Comparison of ENCODE assay signal across 8 mouse cellular contexts in genomic region chr17:15564928-15565300, GRCm38 (mm10). TPM values are rescaled to one million over a fixed set of nuclear protein-coding genes. Genes with fewer than 3 reads are reported as not detected.
A peak's percentile ranks its signal among the peaks of the same experiment; 100 is the strongest.
DNase-seq lines count a peak whose midpoint lies in the region; ATAC-seq and TF ChIP-seq lines count a peak whose summit lies in the region.

No protein-coding gene starts in this region.

- H3K4me3 ChIP-seq in spleen, adult 2 months (ENCODE audit: extremely low read depth, insufficient read depth, insufficient read length), result peak overlapping the region; percentile 30; the same call in 1 of the 2 replicates
- H3K4me3 ChIP-seq in hindbrain, embryonic 12.5 days, result peak overlapping the region; percentile 70
- H3K4me3 ChIP-seq in liver, embryonic 16.5 days (ENCODE audit: low read depth, low read length), result peak overlapping the region; percentile 79

- peak overlapping the region; percentile 35; the same call in 1 of the 2 replicates for H3K9ac ChIP-seq in hindbrain, embryonic 12.5 days
- no peak overlapping the region for H3K9ac ChIP-seq in liver, embryonic 16.5 days (ENCODE audit: low read depth, low read length)

- no peaks in the 10 kb centered on the region for H3K4me1 ChIP-seq in spleen, adult 2 months (ENCODE audit: control insufficient read depth, insufficient read depth, insufficient read length)
- H3K4me1 ChIP-seq in hindbrain, embryonic 12.5 days, result peaks cover 4% of the 10 kb centered on the region
- H3K4me1 ChIP-seq in liver, embryonic 16.5 days (ENCODE audit: control insufficient read depth, low read depth, low read length), result peaks cover 9% of the 10 kb centered on the region

- H3K27ac ChIP-seq in spleen, adult 2 months (ENCODE audit: insufficient read depth, low read length), result no peak overlapping the region
- no peak overlapping the region for H3K27ac ChIP-seq in hindbrain, embryonic 12.5 days
- no peak overlapping the region for H3K27ac ChIP-seq in liver, embryonic 16.5 days (ENCODE audit: low read length)

- no peak for TF ChIP-seq CTCF in spleen, adult 2 months (IDR thresholded peaks at IDR 0.05; ENCODE audit: extremely low read depth, insufficient read depth, insufficient read length, insufficient replicate concordance)

- H3K9me3 ChIP-seq in hindbrain, embryonic 12.5 days (replicated peaks), result no peaks in the 10 kb centered on the region
- H3K9me3 ChIP-seq in liver, embryonic 16.5 days (replicated peaks; ENCODE audit: control insufficient read depth, low read length), result no peaks in the 10 kb centered on the region

- no peaks in the 10 kb centered on the region for H3K27me3 ChIP-seq in spleen, adult 2 months (ENCODE audit: control insufficient read depth, insufficient read depth, low read length)
- H3K27me3 ChIP-seq in hindbrain, embryonic 12.5 days, result no peaks in the 10 kb centered on the region
- H3K27me3 ChIP-seq in liver, embryonic 16.5 days (ENCODE audit: control insufficient read depth, insufficient read depth, low read depth, low read length), result no peaks in the 10 kb centered on the region

- no peaks in the 10 kb centered on the region for H3K36me3 ChIP-seq in spleen, adult 2 months (ENCODE audit: control insufficient read depth, insufficient read depth, low read length)
- no peaks in the 10 kb centered on the region for H3K36me3 ChIP-seq in hindbrain, embryonic 12.5 days
- no peaks in the 10 kb centered on the region for H3K36me3 ChIP-seq in liver, embryonic 16.5 days (ENCODE audit: control insufficient read depth, insufficient read depth)

- DNase-seq in cerebellum, adult 11 months, result peak; percentile 20
- DNase-seq in spleen, adult 2 months (ENCODE audit: low read depth in 1 of 2, low spot score in 2 of 2), result peak in 1 of 2 experiments; percentile 4
- no peak for DNase-seq in spleen, postnatal 14 days (ENCODE audit: low spot score in 2 of 2)
- no peak for DNase-seq in urinary bladder, postnatal 10 days (ENCODE audit: low spot score)
- no peak for DNase-seq in gastrocnemius, adult 18-20 months (ENCODE audit: low spot score)

- TF ChIP-seq POLR2A in spleen, adult 2 months (IDR thresholded peaks at IDR 0.05; ENCODE audit: low read depth, low read length), result no peak

- ATAC-seq in cerebellum, adult (ENCODE audit: insufficient number of reproducible peaks, low FRiP score, low TSS enrichment), result no peak
- ATAC-seq in hindbrain, embryonic 12.5 days (ENCODE audit: low FRiP score), result 0 out of 2 replicates have a peak, but pooled peaks have one; percentile 10
- ATAC-seq in liver, embryonic 16.5 days (ENCODE audit: low read depth), result no peak

- 49% methylated on average over 12 of the region's 12 CpGs for WGBS in spleen, adult 2 months
- WGBS in hindbrain, embryonic 12.5 days, result 51% methylated on average over 12 of the region's 12 CpGs
- WGBS in liver, embryonic 16.5 days (ENCODE audit: insufficient replicate concordance), result 37% methylated on average over 12 of the region's 12 CpGs

- peak overlapping the region; percentile 61 for H3K4me2 ChIP-seq in hindbrain, embryonic 12.5 days (replicated peaks)
- H3K4me2 ChIP-seq in liver, embryonic 16.5 days (ENCODE audit: low read depth, low read length), result peak overlapping the region; percentile 82

RNA-seq across cellular contexts. Expression of gene Prdm9, which starts 0.8 kb away (rescaled TPM):
- polyA plus RNA-seq in spleen, adult 2 months (2012; rRNA removed), result 2.3 and 2.4 TPM in 2 replicates
- 3.1 and 3.5 TPM in 2 replicates for polyA plus RNA-seq in hindbrain, embryonic 12.5 days (2016; fragmentation: Nextera tagmentation; extraction: Ambion mirVana)
- 0.43 and 0.74 TPM in 2 replicates for polyA plus RNA-seq in liver, embryonic 16.5 days (2015; fragmentation: Nextera tagmentation; extraction: Ambion mirVana)
- total RNA-seq in gastrocnemius, adult 18-20 months (2021), result 1 to 10 TPM; 2.2 to 3.0 TPM

RNA-seq across cellular contexts. Expression of gene Pdcd2, which starts 37.8 kb away (rescaled TPM):
- 21.7 and 40.1 TPM in 2 replicates for polyA plus RNA-seq in spleen, adult 2 months (2012; rRNA removed)
- 66.6 and 67.4 TPM in 2 replicates for polyA plus RNA-seq in hindbrain, embryonic 12.5 days (2016; fragmentation: Nextera tagmentation; extraction: Ambion mirVana)
- 16.3 and 22.7 TPM in 2 replicates for polyA plus RNA-seq in liver, embryonic 16.5 days (2015; fragmentation: Nextera tagmentation; extraction: Ambion mirVana)
- 10 to 100 TPM; 13.8 to 19.2 TPM for total RNA-seq in gastrocnemius, adult 18-20 months (2021)
